Mouse (Mus musculus): ENCODE data around the gene Itga9. TPM values are rescaled to one million over a fixed set of nuclear protein-coding genes. Genes with fewer than 3 reads are reported as not detected.
A peak's percentile ranks its signal among the peaks of the same experiment; 100 is the strongest.

The Itga9 gene
- polyA plus RNA-seq (2015; fragmentation: Nextera tagmentation; extraction: Ambion mirVana), result 3.8 and 4.8 TPM in 2 replicates

- 11% methylated on average over 42 of the region's 42 CpGs for WGBS (ENCODE audit: insufficient replicate concordance)
Observed at GRCm38 (mm10) chr9:118606148-118606816, at the start of gene Itga9. Itga9 (plus strand) TSS chr9:118606690.

GRCm38 (mm10) chr9:118556951-118557780 lies 49.3 kb upstream of the Itga9 start:
- DNase-seq (no peak), ATAC-seq (peak; percentile 29; the same call in 1 of the 2 replicates)
- Histone ChIP-seq H3K27me3 (ENCODE audit: insufficient read depth, low read length) (no peaks in the 10 kb centered on the region), H3K9ac (replicated peaks) (no peak overlapping the region), H3K27ac (ENCODE audit: low read depth) (no peak overlapping the region; the same call in 1 of the 2 replicates), H3K4me1 (ENCODE audit: insufficient read depth) (no peaks in the 10 kb centered on the region), H3K9me3 (ENCODE audit: low read length) (no peaks in the 10 kb centered on the region), H3K4me3 (ENCODE audit: low read depth, low read length) (no peak overlapping the region), H3K4me2 (ENCODE audit: low read depth, low read length) (no peak overlapping the region), H3K36me3 (replicated peaks; ENCODE audit: insufficient read depth, low read length) (peaks cover 66% of the 10 kb centered on the region)
- TF ChIP-seq EP300 (IDR thresholded peaks at IDR 0.05; ENCODE audit: low read depth) (no peak), CTCF (IDR thresholded peaks at IDR 0.05; ENCODE audit: low read depth) (no peak)
- WGBS (ENCODE audit: insufficient replicate concordance), result 87% methylated on average over 24 of the region's 24 CpGs

More at GRCm38 (mm10) chr9:118606148-118606816, at the start of gene Itga9:
- Histone ChIP-seq H3K4me1 (ENCODE audit: insufficient read depth) (no peaks in the 10 kb centered on the region), H3K27me3 (ENCODE audit: insufficient read depth, low read length) (peaks cover 19% of the 10 kb centered on the region), H3K4me2 (ENCODE audit: low read depth, low read length) (peak within 1 kb of the TSS; percentile 84), H3K4me3 (ENCODE audit: low read depth, low read length) (peak within 1 kb of the TSS; percentile 58), H3K36me3 (replicated peaks; ENCODE audit: insufficient read depth, low read length) (no peaks in the 10 kb centered on the region), H3K9ac (replicated peaks) (peak within 1 kb of the TSS; percentile 68), H3K27ac (ENCODE audit: low read depth) (peak within 1 kb of the TSS; percentile 44; the same call in 1 of the 2 replicates), H3K9me3 (ENCODE audit: low read length) (no peaks in the 10 kb centered on the region)
- peak; percentile 81 for DNase-seq
- TF ChIP-seq EP300 (IDR thresholded peaks at IDR 0.05; ENCODE audit: low read depth) (no peak), CTCF (IDR thresholded peaks at IDR 0.05; ENCODE audit: low read depth) (peak; percentile 70)
- ATAC-seq, result peak; percentile 78

GRCm38 (mm10) chr9:118563356-118563755 lies 43.1 kb upstream of the Itga9 start:
- ATAC-seq, result no peak
- peaks cover 67% of the 10 kb centered on the region for H3K36me3 ChIP-seq (replicated peaks; ENCODE audit: insufficient read depth, low read length)
- no peaks in the 10 kb centered on the region for H3K9me3 ChIP-seq (ENCODE audit: low read length)
- H3K27ac ChIP-seq (ENCODE audit: low read depth), result no peak overlapping the region
- H3K27me3 ChIP-seq (ENCODE audit: insufficient read depth, low read length), result no peaks in the 10 kb centered on the region
- no peak overlapping the region for H3K4me3 ChIP-seq (ENCODE audit: low read depth, low read length)
- no peaks in the 10 kb centered on the region for H3K4me1 ChIP-seq (ENCODE audit: insufficient read depth)
- no peak overlapping the region for H3K9ac ChIP-seq (replicated peaks)
- H3K4me2 ChIP-seq (ENCODE audit: low read depth, low read length), result no peak overlapping the region
- TF ChIP-seq EP300 (IDR thresholded peaks at IDR 0.05; ENCODE audit: low read depth), result no peak
- TF ChIP-seq CTCF (IDR thresholded peaks at IDR 0.05; ENCODE audit: low read depth), result no peak
- 92% methylated on average over 11 of the region's 11 CpGs for WGBS (ENCODE audit: insufficient replicate concordance)
- DNase-seq, result no peak

- Histone ChIP-seq H3K4me3 (ENCODE audit: low read depth, low read length) (no peak overlapping the region), H3K27ac (ENCODE audit: low read depth) (no peak overlapping the region), H3K9ac (replicated peaks) (no peak overlapping the region), H3K9me3 (ENCODE audit: low read length) (no peaks in the 10 kb centered on the region), H3K27me3 (ENCODE audit: insufficient read depth, low read length) (no peaks in the 10 kb centered on the region), H3K36me3 (replicated peaks; ENCODE audit: insufficient read depth, low read length) (peaks cover 62% of the 10 kb centered on the region), H3K4me1 (ENCODE audit: insufficient read depth) (no peaks in the 10 kb centered on the region), H3K4me2 (ENCODE audit: low read depth, low read length) (no peak overlapping the region)
- ATAC-seq, result no peak
- WGBS (ENCODE audit: insufficient replicate concordance), result 82% methylated on average over 7 of the region's 7 CpGs
- DNase-seq, result no peak
- TF ChIP-seq CTCF (IDR thresholded peaks at IDR 0.05; ENCODE audit: low read depth) (no peak), EP300 (IDR thresholded peaks at IDR 0.05; ENCODE audit: low read depth) (no peak)
Observed at GRCm38 (mm10) chr9:118563866-118564265, 42.6 kb upstream of the Itga9 start.

- no peak overlapping the region for H3K27ac ChIP-seq (ENCODE audit: low read depth)
- H3K4me2 ChIP-seq (ENCODE audit: low read depth, low read length), result no peak overlapping the region
- no peak for TF ChIP-seq CTCF (IDR thresholded peaks at IDR 0.05; ENCODE audit: low read depth)
- TF ChIP-seq EP300 (IDR thresholded peaks at IDR 0.05; ENCODE audit: low read depth), result no peak
- H3K9me3 ChIP-seq (ENCODE audit: low read length), result no peaks in the 10 kb centered on the region
- DNase-seq, result no peak
- H3K36me3 ChIP-seq (replicated peaks; ENCODE audit: insufficient read depth, low read length), result peaks cover 65% of the 10 kb centered on the region
- H3K9ac ChIP-seq (replicated peaks), result no peak overlapping the region
- no peaks in the 10 kb centered on the region for H3K27me3 ChIP-seq (ENCODE audit: insufficient read depth, low read length)
- WGBS (ENCODE audit: insufficient replicate concordance), result 90% methylated on average over 16 of the region's 16 CpGs
- no peak for ATAC-seq
- H3K4me3 ChIP-seq (ENCODE audit: low read depth, low read length), result no peak overlapping the region
- H3K4me1 ChIP-seq (ENCODE audit: insufficient read depth), result no peaks in the 10 kb centered on the region
Observed at GRCm38 (mm10) chr9:118564696-118565095, 41.8 kb upstream of the Itga9 start.

GRCm38 (mm10) chr9:118569328-118569727 lies 37.2 kb upstream of the Itga9 start:
- Histone ChIP-seq H3K4me2 (ENCODE audit: low read depth, low read length) (no peak overlapping the region), H3K4me1 (ENCODE audit: insufficient read depth) (no peaks in the 10 kb centered on the region), H3K27ac (ENCODE audit: low read depth) (no peak overlapping the region), H3K9ac (replicated peaks) (no peak overlapping the region), H3K27me3 (ENCODE audit: insufficient read depth, low read length) (no peaks in the 10 kb centered on the region), H3K36me3 (replicated peaks; ENCODE audit: insufficient read depth, low read length) (peaks cover 53% of the 10 kb centered on the region), H3K9me3 (ENCODE audit: low read length) (no peaks in the 10 kb centered on the region), H3K4me3 (ENCODE audit: low read depth, low read length) (no peak overlapping the region)
- no peak for DNase-seq
- no peak for TF ChIP-seq CTCF (IDR thresholded peaks at IDR 0.05; ENCODE audit: low read depth)
- no peak for TF ChIP-seq EP300 (IDR thresholded peaks at IDR 0.05; ENCODE audit: low read depth)
- no peak for ATAC-seq
- 92% methylated on average over 6 of the region's 6 CpGs for WGBS (ENCODE audit: insufficient replicate concordance)

Data from liver, postnatal 0 days (tissue).